Mouse (Mus musculus) bone marrow, adult 2 months (tissue): ENCODE measurements at regions not wholly inside any gene's neighbourhood (a gene's known extent, or its start where the extent isn't known, plus 50 kb on each side); places are given as distances from the start of the nearest gene placed in this dataset.

ENCODE experiments used
- H3K27ac ChIP-seq: fragments of 200-500 bp; 2 replicates; pipeline ENCODE4 v1.5.1; 2012; ENCODE audit warnings: low read depth, mild to moderate bottlenecking, control low read depth, inconsistent platforms, low read length; ENCODE audit not compliant: control insufficient read depth, poor library complexity, insufficient read depth
- H3K4me1 ChIP-seq: fragments of 200-500 bp; 2 replicates; pipeline ENCODE4 v1.6.1; 2011; ENCODE audit warnings: low read length; ENCODE audit not compliant: control insufficient read depth, insufficient read depth
- H3K4me3 ChIP-seq: fragments of 200-500 bp; replicated peaks from 2 replicates; pipeline ENCODE3; 2011; ENCODE audit warnings: mild to moderate bottlenecking, low read depth, low read length, control low read depth; ENCODE audit not compliant: control insufficient read depth
- CTCF ChIP-seq: fragments of 200-500 bp; IDR thresholded peaks from 2 replicates; pipeline ENCODE4 v1.5.1; 2011; ENCODE audit warnings: low read length, control low read depth; ENCODE audit not compliant: control insufficient read depth, insufficient read depth
- POLR2A ChIP-seq: fragments of 200-500 bp; IDR thresholded peaks from 2 replicates; pipeline ENCODE4 v1.6.1; 2011; ENCODE audit warnings: low read depth, mild to moderate bottlenecking, control low read depth, low read length, borderline replicate concordance; ENCODE audit not compliant: control insufficient read depth
- WGBS: fragments of 180-500 bp; shearing (Covaris S2); methylation state at CpG from one replicate; pipeline ENCODE4 v1.1.7; 2018; 5-methylcytosine and 5-hydroxymethylcytosine counted together

- Histone ChIP-seq H3K4me1 (peaks cover 3% of the 10 kb centered on the region), H3K27ac (no peak overlapping the region), H3K4me3 (no peak overlapping the region)
- 12% methylated on average over 5 of the region's 5 CpGs for WGBS
- TF ChIP-seq POLR2A (no peak), CTCF (no peak)
Measured at GRCm38 (mm10) chr10:111575926-111576325, 69.8 kb downstream of the Phlda1 start.

GRCm38 (mm10) chr10:111576395-111577069 is 70.4 kb downstream of the Phlda1 start:
- no peak overlapping the region for H3K4me3 ChIP-seq
- H3K4me1 ChIP-seq, result peaks cover 3% of the 10 kb centered on the region
- H3K27ac ChIP-seq, result no peak overlapping the region
- TF ChIP-seq POLR2A, result no peak
- TF ChIP-seq CTCF, result no peak
- WGBS, result 62% methylated on average over 10 of the region's 10 CpGs

DNA sequence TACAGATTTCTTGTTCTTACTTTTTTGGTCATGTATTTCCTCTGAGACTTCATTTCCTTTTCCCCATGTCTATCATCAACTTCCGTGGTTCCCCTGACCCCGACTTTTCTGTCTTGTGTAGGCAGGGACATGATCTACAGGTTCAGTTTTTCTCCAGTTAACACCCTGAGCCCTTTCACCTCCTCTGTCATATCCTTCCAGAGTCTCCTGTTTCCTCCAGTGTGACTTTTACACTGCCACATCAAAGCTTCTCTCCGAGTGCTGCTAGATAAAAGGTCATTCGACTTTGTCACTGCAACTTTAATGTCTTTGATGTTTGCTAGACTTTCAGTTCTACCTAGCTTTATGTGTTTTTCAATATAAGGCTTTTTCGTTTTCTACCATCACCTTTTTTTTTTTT is 72.5 kb downstream of the Phlda1 start:
- peaks cover 3% of the 10 kb centered on the region for H3K4me1 ChIP-seq
- H3K27ac ChIP-seq, result no peak overlapping the region
- no peak overlapping the region for H3K4me3 ChIP-seq
- no peak for TF ChIP-seq POLR2A
- no peak for TF ChIP-seq CTCF
- WGBS, result 29% methylated on average over 5 of the region's 5 CpGs

DNA sequence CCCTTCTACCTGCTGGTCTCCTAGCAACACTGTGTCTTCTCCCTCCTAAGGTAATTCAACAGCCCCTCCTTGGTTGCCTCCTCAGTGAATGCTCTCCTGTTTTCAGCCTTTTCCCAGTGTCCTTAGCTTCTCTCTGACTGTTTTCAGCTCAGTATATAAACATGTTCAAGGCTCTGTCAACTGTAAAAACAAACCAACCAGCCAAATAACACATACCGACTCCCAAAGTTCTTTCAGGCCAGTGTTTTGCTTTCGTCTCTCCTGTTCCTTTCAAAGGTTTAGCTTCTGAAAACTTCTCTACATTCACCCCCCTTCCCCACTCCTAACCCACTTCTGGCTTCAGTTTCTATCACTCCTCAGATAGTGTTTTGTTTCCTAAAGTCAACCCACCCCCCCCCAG is 73.4 kb downstream of the Phlda1 start:
- Histone ChIP-seq H3K4me3 (no peak overlapping the region), H3K27ac (no peak overlapping the region), H3K4me1 (peaks cover 3% of the 10 kb centered on the region)
- TF ChIP-seq POLR2A, result no peak
- no peak for TF ChIP-seq CTCF
- WGBS, result 80% methylated on average over 2 of the region's 2 CpGs

DNA sequence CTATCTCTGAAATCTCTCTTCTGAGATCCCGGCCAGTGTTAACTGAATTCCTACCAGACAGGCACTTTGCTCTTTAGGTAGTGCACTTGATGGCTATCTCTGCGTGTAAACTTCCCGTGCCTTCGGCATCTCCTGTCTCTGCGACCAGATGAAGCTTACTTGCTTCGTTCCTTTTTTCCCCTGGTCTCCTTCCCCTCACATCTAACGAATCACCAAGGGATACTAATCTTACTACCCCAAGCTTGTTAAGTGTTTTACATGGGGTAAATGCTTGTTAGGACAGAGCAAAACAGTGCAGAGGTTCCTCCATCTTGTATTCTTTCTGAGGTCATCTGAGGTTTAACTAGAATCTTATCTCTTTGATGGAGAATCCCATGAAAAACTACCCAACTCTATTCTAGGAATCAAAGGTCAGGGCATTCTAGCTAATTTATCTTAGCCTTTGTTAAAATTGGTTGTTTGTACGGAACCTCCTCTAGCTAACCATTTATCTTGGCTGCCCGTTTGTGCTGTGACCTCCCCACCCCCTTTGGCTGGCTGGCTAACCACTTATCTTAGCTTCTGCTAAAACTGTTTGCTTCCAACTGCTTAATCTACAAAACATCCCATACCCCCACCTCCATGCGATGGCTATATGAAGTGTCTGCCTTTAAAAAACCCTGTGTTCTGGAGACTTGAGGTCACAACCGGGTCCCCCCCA is 74.5 kb downstream of the Phlda1 start:
- no peak for TF ChIP-seq CTCF
- TF ChIP-seq POLR2A, result no peak
- Histone ChIP-seq H3K4me3 (no peak overlapping the region), H3K4me1 (peaks cover 2% of the 10 kb centered on the region), H3K27ac (no peak overlapping the region)
- 66% methylated on average over 11 of the region's 11 CpGs for WGBS

DNA sequence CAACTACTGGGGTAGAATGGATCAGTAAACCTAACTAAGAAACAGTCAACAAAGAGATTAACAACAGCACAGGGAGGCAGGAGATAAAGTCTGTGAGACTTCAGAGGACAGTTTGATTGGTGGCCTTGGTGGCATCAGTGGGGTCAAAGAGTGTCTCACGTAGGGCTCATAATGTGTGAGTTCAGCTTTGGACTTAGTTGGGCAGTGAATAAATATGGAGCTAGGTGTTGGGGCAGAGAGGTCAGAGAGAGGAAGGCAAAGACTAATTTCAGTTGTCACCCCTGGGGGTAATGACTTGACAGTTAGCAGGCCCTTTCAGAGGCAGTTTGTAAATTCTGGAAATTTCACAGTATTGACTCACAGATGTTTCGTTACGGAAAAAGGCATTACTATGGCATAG is 75.8 kb downstream of the Phlda1 start:
- TF ChIP-seq CTCF, result no peak
- TF ChIP-seq POLR2A, result no peak
- H3K27ac ChIP-seq, result no peak overlapping the region
- H3K4me1 ChIP-seq, result no peaks in the 10 kb centered on the region; the same call in 1 of the 2 replicates
- H3K4me3 ChIP-seq, result no peak overlapping the region
- WGBS, result 90% methylated on average over 3 of the region's 3 CpGs

DNA sequence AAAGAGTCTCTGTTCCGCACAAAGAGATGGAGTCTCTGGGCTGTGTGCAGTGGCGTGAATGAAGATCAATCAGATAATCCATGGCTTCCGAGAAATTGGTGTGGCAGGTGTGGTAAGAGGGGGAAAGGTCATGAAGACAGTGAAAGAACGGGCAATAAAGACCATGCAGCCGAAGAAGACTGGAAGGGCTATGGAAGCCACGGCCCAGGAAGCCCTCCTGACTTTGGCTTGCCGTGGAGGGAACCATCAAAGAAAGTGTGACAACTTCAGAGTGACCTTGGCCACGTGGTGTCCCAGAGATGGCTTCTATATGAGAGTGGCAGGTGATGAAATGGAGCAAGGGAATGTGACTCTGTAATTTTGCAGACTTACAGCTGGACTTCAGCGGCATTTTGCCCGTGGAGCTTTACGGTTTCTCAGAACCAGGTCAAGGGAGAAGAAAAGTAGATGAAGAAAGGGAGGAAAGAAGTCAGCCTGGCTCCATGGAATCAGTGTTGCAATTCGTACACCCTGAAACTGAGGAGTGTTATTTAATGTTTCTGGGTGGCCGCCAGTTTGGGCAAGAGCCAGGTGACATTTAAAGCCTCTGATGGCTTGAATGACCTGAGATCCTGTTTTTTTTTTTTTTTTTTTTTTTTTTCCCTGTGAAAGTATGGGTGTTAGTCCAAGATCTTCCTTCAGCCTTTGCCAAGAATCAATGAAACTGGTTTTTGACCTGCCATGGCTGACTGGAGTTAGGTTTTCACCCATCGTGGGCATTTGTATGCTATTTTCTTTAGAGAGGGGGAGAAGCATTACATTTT is 76.4 kb downstream of the Phlda1 start:
- H3K4me3 ChIP-seq, result no peak overlapping the region
- WGBS, result 74% methylated on average over 14 of the region's 14 CpGs
- no peaks in the 10 kb centered on the region; the same call in 1 of the 2 replicates for H3K4me1 ChIP-seq
- TF ChIP-seq CTCF (no peak), POLR2A (no peak)
- H3K27ac ChIP-seq, result no peak overlapping the region

DNA sequence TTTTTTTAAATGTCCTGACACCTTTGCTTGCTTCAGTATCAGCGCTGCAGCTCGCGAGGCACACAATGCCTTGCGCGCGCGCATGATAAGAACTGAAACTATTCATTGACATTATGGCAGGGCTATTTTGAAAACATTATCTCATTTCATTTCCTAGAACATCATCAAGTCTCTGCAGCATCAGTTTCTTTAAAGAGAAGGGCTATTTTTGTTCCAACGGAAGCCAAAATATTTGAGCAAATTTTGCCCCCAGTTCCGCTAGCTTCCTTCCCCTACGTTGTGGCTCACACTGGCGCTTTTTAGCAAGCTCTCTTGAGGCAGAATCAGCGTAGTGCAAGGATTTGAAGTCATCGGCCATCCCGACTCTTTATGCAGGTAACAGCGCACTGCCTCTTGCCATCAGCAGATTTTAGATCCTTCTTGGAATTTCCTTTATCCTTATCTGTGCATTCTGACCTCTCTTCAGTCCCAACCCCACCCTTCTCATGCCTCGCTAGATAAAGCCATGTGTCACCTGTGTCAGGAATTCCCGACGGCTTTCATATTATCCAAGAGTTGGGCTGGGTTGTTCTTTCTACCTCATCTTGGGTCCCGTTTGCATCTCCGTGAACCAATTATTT is 77.1 kb downstream of the Phlda1 start:
- H3K4me3 ChIP-seq, result peak overlapping the region; percentile 6
- no peak overlapping the region for H3K27ac ChIP-seq
- TF ChIP-seq CTCF (no peak), POLR2A (no peak)
- H3K4me1 ChIP-seq, result no peaks in the 10 kb centered on the region; the same call in 1 of the 2 replicates
- 64% methylated on average over 20 of the region's 20 CpGs for WGBS
